Mouse (Mus musculus): Measurements from ENCODE around the gene Lipa.

DNA sequence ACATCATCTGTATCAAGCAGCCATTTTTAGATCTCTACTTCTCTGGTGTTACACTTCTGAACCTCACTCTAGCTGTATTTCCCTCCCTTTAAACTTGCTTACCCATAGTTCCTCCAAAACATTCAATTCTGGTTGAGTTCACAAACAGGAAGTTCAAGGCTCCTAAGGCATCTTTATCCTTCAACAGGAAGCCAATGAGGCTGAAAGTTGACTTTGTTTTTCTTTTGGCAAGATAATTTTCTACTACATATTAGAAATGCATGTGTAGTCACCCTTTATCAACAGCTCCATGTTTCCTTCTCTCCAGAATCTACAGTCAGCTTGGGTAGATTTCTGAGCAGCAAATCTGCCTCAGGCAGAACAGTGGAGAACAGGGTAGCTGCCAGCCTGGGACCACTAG is 35.3 kb upstream of the Lipa start:
- TF ChIP-seq POLR2A (IDR thresholded peaks at IDR 0.05; ENCODE audit: low read depth, low read length) (no peak), CTCF (conservative IDR thresholded peaks at IDR 0.05; ENCODE audit: insufficient read depth, insufficient read length, low read depth, low read length) (no peak)

Measured in kidney, adult 2 months (tissue).